Mouse (Mus musculus) forebrain, embryonic 14.5 days (tissue): ENCODE results near the gene Emd. TPM values are rescaled to one million over a fixed set of nuclear protein-coding genes. Genes with fewer than 3 reads are reported as not detected.
"Not testable (repeated sequence)": the region's sequence is repeated elsewhere in the genome, so short reads cannot be mapped to it uniquely, and the experiment has no call there.

Experiments
- ATAC-seq: fragments of 200-750 bp; cut with Nextera tagmentation; 2 replicates; pipeline ENCODE4 v1.8.0; 2017; ENCODE audit warnings: mild to moderate bottlenecking, moderate library complexity
- DNase-seq: peaks from one replicate; pipeline ENCODE4 v3.0.0-alpha.2; 2015; ENCODE audit warnings: low spot score
- H3K27ac ChIP-seq: fragments of 300-500 bp; sonication (generic); 2 replicates; pipeline ENCODE4 v1.5.1; 2014; ENCODE audit warnings: low read depth, mild to moderate bottlenecking, control low read depth, low read length, moderate library complexity
- H3K27me3 ChIP-seq: fragments of 300-500 bp; sonication (generic); replicated peaks from 2 replicates; pipeline ENCODE4 v1.6.1; 2014; ENCODE audit warnings: low read length, control low read depth, mixed read lengths; ENCODE audit not compliant: control insufficient read depth, insufficient read depth
- H3K36me3 ChIP-seq: fragments of 300-500 bp; sonication (generic); 2 replicates; pipeline ENCODE4 v1.6.1; 2014; ENCODE audit warnings: low read length, control low read depth; ENCODE audit not compliant: control insufficient read depth, insufficient read depth
- H3K4me1 ChIP-seq: fragments of 300-500 bp; sonication (generic); 2 replicates; pipeline ENCODE4 v1.6.1; 2014; ENCODE audit warnings: antibody characterized with exemption, low read length, control low read depth; ENCODE audit not compliant: control insufficient read depth, insufficient read depth
- H3K4me2 ChIP-seq: fragments of 300-500 bp; sonication (generic); 2 replicates; pipeline ENCODE4 v1.6.1; 2014; ENCODE audit warnings: mild to moderate bottlenecking, control low read depth, low read length
- H3K4me3 ChIP-seq: fragments of 300-500 bp; sonication (generic); 2 replicates; pipeline ENCODE4 v1.5.1; 2014; ENCODE audit warnings: low read depth, low read length, control low read depth
- H3K9ac ChIP-seq: fragments of 300-500 bp; sonication (generic); 2 replicates; pipeline ENCODE4 v1.6.1; 2014; ENCODE audit warnings: mild to moderate bottlenecking, low read length, control low read depth, moderate library complexity
- H3K9me3 ChIP-seq: fragments of 300-500 bp; sonication (generic); replicated peaks from 2 replicates; pipeline ENCODE4 v1.6.1; 2016; ENCODE audit warnings: low read length, control low read depth, mixed read lengths; ENCODE audit not compliant: control insufficient read depth
- WGBS: fragments of 180-500 bp; shearing (Covaris S2); extraction: QIAGEN DNeasy Blood & Tissue Kit; methylation state at CpG from one replicate; pipeline ENCODE4 v1.1.7; 2014; 5-methylcytosine and 5-hydroxymethylcytosine counted together
- polyA plus RNA-seq: library from polyadenylated mRNA; unstranded; fragments of >200 nt; fragmentation: Nextera tagmentation; extraction: Ambion mirVana; gene quantifications from 2 replicates; pipeline ENCODE4 v1.2.1, GENCODE M21; 2014

The Emd gene
- 26.1 and 37.9 TPM in 2 replicates for polyA plus RNA-seq

DNA sequence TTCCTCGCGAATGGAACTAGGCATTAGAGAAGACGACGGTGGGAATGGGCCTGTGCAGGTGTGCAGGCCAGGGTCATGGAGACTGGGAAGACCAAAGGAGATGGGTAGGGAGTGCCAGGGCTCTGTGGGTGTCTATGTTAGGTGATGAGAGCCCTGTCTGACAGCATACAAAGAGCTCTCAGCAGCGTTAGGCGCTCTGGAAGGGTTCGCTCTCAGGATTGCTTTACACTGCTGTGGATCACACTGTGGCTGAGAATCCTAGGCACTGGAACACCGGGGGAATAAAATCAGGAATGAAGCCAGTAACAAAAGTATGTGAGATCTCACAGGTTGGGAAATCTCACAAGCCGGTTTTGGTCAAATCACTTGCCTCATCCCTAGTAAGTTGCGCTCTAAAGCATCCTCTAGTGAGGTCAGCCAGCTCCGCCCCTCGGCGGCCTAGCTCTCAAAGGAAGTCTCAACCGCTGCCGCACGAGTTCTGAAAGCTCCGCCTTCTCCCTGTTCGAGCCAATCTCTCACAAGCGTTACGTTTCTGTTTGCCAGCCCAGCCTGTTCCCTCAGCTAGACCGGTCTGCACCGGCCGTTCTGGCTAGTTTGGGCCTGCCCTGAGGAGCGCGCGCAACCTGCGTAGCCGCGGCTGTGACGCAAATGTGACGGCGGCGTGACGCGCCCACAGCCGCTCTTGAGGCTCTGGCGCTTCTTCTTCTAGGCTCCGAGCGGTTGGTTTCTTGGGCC lies at the start of gene Emd:
Gene Emd (plus strand): TSS at position 535 of the 735 bp plus-strand sequence.
- DNase-seq: peak; percentile 95
- peak; percentile 97 for ATAC-seq
- no peaks in the 10 kb centered on the region for H3K9me3 ChIP-seq

DNA sequence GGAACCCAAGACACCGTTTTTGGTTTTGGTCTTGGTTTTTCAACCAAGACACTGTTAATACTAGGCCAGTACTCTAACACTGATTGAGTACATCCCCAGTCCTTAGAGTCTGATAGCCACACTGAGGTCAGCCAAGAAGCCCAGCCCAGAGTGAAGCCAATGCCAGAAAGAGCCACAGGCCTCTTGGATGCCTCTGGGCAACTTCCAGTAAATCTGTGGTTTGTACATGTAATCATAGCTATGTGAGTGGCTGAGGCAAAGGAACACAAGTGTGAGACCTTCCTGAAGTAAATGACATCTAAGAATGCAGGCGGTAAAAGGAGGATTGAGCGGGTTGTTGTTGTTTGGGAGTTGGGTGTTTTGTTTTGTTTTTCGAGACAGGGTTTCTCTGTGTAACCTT lies 36.0 kb upstream of the Emd start:
- no peak overlapping the region for H3K4me2 ChIP-seq
- peaks cover 12% of the 10 kb centered on the region for H3K36me3 ChIP-seq
- no peak overlapping the region for H3K9ac ChIP-seq
- DNase-seq (no peak), ATAC-seq (no peak)
- no peak overlapping the region for H3K27ac ChIP-seq
- H3K4me1 ChIP-seq: no peaks in the 10 kb centered on the region
- no peak overlapping the region for H3K4me3 ChIP-seq
- 94% methylated on average over 4 of the region's 4 CpGs for WGBS
- H3K9me3 ChIP-seq: no peaks in the 10 kb centered on the region
- H3K27me3 ChIP-seq: no peaks in the 10 kb centered on the region

More for the DNA sequence above, at the start of gene Emd:
- H3K4me3 ChIP-seq: peak within 1 kb of the TSS; percentile 50
- H3K4me1 ChIP-seq: peaks cover 5% of the 10 kb centered on the region; the same call in 1 of the 2 replicates
- peaks cover 14% of the 10 kb centered on the region for H3K36me3 ChIP-seq
- WGBS: 35% methylated on average over 39 of the region's 39 CpGs
- peak within 1 kb of the TSS; percentile 90 for H3K27ac ChIP-seq
- H3K27me3 ChIP-seq: no peaks in the 10 kb centered on the region
- peak within 1 kb of the TSS; percentile 66 for H3K4me2 ChIP-seq
- peak within 1 kb of the TSS; percentile 76 for H3K9ac ChIP-seq

DNA sequence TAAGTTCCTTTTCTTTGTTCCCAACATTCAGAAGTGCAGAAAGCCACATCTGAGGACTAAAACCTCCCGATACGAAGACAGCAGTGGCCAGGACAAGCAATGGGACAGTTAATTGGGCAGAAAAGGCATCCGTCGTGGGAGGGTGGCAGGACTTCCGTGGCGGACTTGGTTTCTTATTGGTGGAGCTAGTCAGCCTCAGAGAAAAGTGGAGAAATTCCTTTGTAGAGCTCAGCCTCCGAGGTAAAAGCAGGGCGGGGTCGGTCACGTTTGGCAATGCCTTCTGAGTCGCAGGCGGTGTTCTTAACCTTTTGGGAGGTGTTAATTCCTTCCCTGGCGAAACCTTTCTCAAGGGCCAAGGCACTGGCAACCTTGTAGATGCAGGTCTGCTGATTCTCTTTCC lies 35.0 kb upstream of the Emd start:
- H3K9ac ChIP-seq: no peak overlapping the region
- H3K36me3 ChIP-seq: peaks cover 19% of the 10 kb centered on the region
- H3K4me2 ChIP-seq: no peak overlapping the region
- H3K4me1 ChIP-seq: no peaks in the 10 kb centered on the region
- H3K27me3 ChIP-seq: no peaks in the 10 kb centered on the region
- no peak overlapping the region for H3K27ac ChIP-seq
- 69% methylated on average over 13 of the region's 13 CpGs for WGBS
- no peak overlapping the region for H3K4me3 ChIP-seq
- H3K9me3 ChIP-seq: no peaks in the 10 kb centered on the region
- no peak for ATAC-seq
- no peak for DNase-seq

DNA sequence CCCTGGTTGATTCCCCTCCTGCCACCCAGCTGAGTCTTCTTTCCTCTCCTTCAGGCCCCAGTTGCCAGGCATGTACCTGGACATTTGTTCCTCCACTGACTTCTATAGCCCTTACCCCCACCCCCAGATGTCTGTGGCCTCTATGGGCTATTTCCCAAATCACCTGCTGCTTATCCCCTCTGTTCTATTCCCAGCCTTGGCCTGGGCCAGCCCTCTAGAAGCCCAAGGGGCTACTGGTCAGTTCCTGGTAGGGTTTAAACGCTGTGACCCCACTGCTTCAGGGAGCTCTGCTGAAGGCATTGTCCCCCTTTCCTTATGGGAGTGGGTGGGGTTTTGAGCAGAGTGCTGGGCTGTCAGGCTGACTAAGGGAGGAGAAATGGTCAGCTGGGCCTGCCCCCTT lies 34.4 kb upstream of the Emd start:
- H3K4me3 ChIP-seq, H3K9me3 ChIP-seq, H3K27me3 ChIP-seq, DNase-seq, H3K9ac ChIP-seq, H3K27ac ChIP-seq, ATAC-seq, H3K4me1 ChIP-seq, H3K4me2 ChIP-seq: not testable (repeated sequence)
- WGBS: 45% methylated on average over 1 of the region's 1 CpGs
- peaks cover 26% of the 10 kb centered on the region for H3K36me3 ChIP-seq

DNA sequence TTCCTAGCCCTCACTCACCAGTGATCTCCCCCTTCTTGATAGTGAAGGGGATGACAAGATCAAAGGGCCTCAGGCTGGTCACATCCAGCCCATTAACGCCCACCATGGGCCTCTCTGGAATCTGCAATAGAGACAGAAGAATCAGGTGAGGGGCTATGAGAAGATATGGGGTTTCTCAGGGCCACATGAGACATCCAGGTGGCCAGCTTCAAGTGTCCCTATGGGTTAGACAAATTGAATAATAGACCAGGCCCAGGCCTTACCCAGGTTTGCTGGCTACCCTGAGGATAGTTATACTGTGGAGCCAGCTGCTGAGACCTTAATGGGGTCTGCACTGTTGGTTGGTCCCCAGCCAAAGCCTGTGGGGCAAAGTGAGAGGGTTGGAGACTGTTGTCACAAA lies 24.4 kb upstream of the Emd start:
- no peaks in the 10 kb centered on the region for H3K4me1 ChIP-seq
- H3K9me3 ChIP-seq: no peaks in the 10 kb centered on the region
- H3K9ac ChIP-seq: no peak overlapping the region
- no peak overlapping the region for H3K4me2 ChIP-seq
- DNase-seq (no peak), ATAC-seq (no peak)
- no peak overlapping the region for H3K27ac ChIP-seq
- H3K36me3 ChIP-seq: peaks cover 100% of the 10 kb centered on the region
- WGBS: 52% methylated on average over 1 of the region's 1 CpGs
- no peak overlapping the region for H3K4me3 ChIP-seq
- no peaks in the 10 kb centered on the region for H3K27me3 ChIP-seq

DNA sequence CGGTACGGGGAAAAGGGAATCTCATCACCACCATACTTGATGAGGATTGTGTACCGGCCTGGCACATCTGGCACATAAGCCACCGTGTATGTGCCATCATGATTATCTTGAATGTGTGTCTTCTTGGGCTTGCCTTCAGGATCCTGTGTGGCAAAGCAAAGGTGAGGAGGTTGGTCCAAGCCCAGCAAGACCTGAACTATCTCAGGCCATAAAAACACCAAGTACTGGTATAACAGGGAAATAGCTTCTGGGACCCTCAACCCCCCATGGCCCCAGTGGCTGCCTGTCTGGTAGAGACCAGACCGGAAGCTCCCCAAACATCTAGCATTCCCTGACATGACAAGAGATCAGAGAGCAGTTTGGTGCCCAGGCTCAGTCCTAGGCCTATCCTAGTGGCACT lies 21.3 kb upstream of the Emd start:
- no peaks in the 10 kb centered on the region for H3K4me1 ChIP-seq
- ATAC-seq (no peak), DNase-seq (no peak)
- H3K27ac ChIP-seq: no peak overlapping the region
- WGBS: 96% methylated on average over 5 of the region's 5 CpGs
- no peaks in the 10 kb centered on the region for H3K9me3 ChIP-seq
- peaks cover 95% of the 10 kb centered on the region for H3K36me3 ChIP-seq
- no peak overlapping the region for H3K4me2 ChIP-seq
- no peaks in the 10 kb centered on the region for H3K27me3 ChIP-seq
- no peak overlapping the region for H3K4me3 ChIP-seq
- no peak overlapping the region for H3K9ac ChIP-seq

DNA sequence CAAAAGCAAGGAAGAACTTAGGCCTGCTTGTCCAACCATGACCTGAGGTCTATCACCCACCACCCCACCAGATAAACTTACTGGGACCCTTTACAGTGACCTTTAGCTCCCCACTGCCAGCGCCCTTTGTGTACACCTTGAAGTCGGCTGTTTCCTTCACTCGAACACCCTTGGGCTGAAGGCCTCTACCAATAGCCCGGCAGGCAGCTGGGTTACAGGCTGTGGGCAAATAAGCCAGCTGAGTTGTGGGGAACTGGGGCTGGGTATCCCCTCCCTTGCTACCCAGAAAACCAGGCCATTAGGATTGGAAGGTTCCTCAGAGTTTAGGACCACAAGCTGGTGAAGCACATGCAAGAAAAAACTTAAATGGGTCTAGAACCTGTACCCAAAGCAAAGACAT lies 14.2 kb upstream of the Emd start:
- DNase-seq (no peak), ATAC-seq (no peak)
- Histone ChIP-seq H3K27ac (no peak overlapping the region), H3K27me3 (no peaks in the 10 kb centered on the region), H3K4me3 (no peak overlapping the region), H3K4me2 (no peak overlapping the region), H3K9me3 (no peaks in the 10 kb centered on the region), H3K9ac (no peak overlapping the region), H3K36me3 (peaks cover 73% of the 10 kb centered on the region), H3K4me1 (no peaks in the 10 kb centered on the region)
- WGBS: 96% methylated on average over 4 of the region's 4 CpGs

DNA sequence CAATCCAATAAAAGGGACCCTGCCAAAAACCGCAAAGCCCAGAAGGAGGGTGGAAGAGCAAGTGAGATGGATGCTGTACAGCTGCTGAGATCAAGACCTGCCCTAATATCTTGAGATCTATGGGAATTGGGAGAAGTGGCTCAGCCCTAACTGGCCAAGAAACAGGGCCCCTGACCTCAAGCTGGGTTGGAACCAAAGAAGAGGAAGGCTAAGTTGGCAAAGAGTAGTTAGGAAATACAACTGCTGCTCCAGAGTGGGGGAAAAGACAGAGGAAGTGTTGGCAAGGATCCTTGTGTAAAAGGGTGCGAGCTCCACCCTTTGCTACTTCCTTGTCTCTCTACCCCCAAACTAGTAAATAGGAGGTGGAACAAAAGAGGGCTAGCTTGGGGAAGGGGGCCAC lies 11.1 kb upstream of the Emd start:
- Histone ChIP-seq H3K9me3 (no peaks in the 10 kb centered on the region), H3K4me3 (peak overlapping the region; percentile 51), H3K27ac (no peak overlapping the region), H3K4me2 (peak overlapping the region; percentile 68), H3K36me3 (peaks cover 47% of the 10 kb centered on the region), H3K9ac (no peak overlapping the region), H3K27me3 (no peaks in the 10 kb centered on the region), H3K4me1 (no peaks in the 10 kb centered on the region)
- 83% methylated on average over 2 of the region's 2 CpGs for WGBS
- DNase-seq (no peak), ATAC-seq (no peak)

DNA sequence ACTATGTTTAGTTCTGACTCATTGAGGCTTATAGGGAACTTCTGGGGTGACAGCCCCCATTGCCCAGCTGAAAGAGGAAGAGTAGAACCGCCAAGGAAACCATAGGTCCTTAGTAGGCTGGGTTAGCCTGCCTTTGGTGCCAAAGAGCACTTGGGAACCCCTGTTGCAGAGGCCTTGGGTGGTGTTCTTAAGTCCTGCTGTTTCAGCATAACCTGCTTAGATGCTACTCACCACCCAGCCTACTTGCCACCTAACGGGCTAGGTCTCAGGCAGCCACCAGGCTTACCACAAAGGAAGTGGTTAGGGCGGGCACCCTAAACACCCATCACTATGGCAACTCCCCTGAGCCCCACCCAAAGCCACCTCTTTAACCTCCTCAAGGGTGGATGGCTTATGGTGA lies 10.7 kb upstream of the Emd start:
- Histone ChIP-seq H3K9ac (peak overlapping the region; percentile 76; the same call in 1 of the 2 replicates), H3K27ac (no peak overlapping the region), H3K27me3 (no peaks in the 10 kb centered on the region), H3K4me2 (peak overlapping the region; percentile 68), H3K4me3 (peak overlapping the region; percentile 51), H3K4me1 (no peaks in the 10 kb centered on the region), H3K9me3 (no peaks in the 10 kb centered on the region), H3K36me3 (peaks cover 43% of the 10 kb centered on the region)
- DNase-seq (no peak), ATAC-seq (no peak)
- WGBS: 57% methylated on average over 3 of the region's 3 CpGs
